Mouse (Mus musculus) myocyte (in vitro differentiated cells): ENCODE data around the gene Ccdc181. TPM values are rescaled to one million over a fixed set of nuclear protein-coding genes. Genes with fewer than 3 reads are reported as not detected.

Experiments
- H3K27me3 ChIP-seq: one replicate; pipeline ENCODE4 v1.6.1; 2011; ENCODE audit not compliant: control insufficient read depth, insufficient read depth, insufficient read length
- H3K36me3 ChIP-seq: one replicate; pipeline ENCODE4 v1.6.1; 2011; ENCODE audit not compliant: control insufficient read depth, insufficient read depth
- H3K4me2 ChIP-seq: one replicate; pipeline ENCODE4 v1.6.1; 2011; ENCODE audit warnings: low read depth, control low read depth
- H3K4me3 ChIP-seq: one replicate; pipeline ENCODE4 v1.5.1; 2011; ENCODE audit warnings: mild to moderate bottlenecking, control low read depth, moderate library complexity
- H3K79me2 ChIP-seq: one replicate; pipeline ENCODE4 v1.6.1; 2011; ENCODE audit not compliant: control insufficient read depth, insufficient read depth
- H3ac ChIP-seq: one replicate; pipeline ENCODE4 v1.6.1; 2011; ENCODE audit not compliant: control insufficient read depth, insufficient read length
- CEBPB ChIP-seq: IDR thresholded peaks from 2 replicates; pipeline ENCODE4 v1.6.1; 2011; ENCODE audit warnings: mild to moderate bottlenecking, moderate library complexity; ENCODE audit not compliant: poor library complexity, insufficient read depth, severe bottlenecking
- MYOD1 ChIP-seq, 3 experiments: IDR thresholded peaks; one replicate each; pipeline ENCODE4 v1.6.1; 2011; ENCODE audit warnings: control low read depth in 2 of 3, low read depth in 2 of 3, mild to moderate bottlenecking in 2 of 3, moderate library complexity in 1 of 3; ENCODE audit not compliant: insufficient read length in 2 of 3, control insufficient read depth in 1 of 3
- MYOG ChIP-seq, 3 experiments: IDR thresholded peaks; one replicate each; pipeline ENCODE4 v1.6.1; 2011; ENCODE audit warnings: control low read depth in 2 of 3, low read depth in 2 of 3, mild to moderate bottlenecking in 2 of 3; ENCODE audit not compliant: insufficient read length in 2 of 3, control insufficient read depth in 1 of 3, insufficient read depth in 1 of 3
- POLR2A ChIP-seq: IDR thresholded peaks from one replicate; pipeline ENCODE4 v1.6.1; 2011; ENCODE audit warnings: low read depth, mild to moderate bottlenecking, control low read depth, moderate library complexity; ENCODE audit not compliant: insufficient read length
- SRF ChIP-seq: IDR thresholded peaks from one replicate; pipeline ENCODE4 v1.6.1; 2011; ENCODE audit warnings: low read depth; ENCODE audit not compliant: control insufficient read depth, insufficient read length
- TCF12 ChIP-seq: IDR thresholded peaks from one replicate; pipeline ENCODE4 v1.6.1; 2011; ENCODE audit warnings: mild to moderate bottlenecking, control low read depth; ENCODE audit not compliant: poor library complexity, insufficient read depth, severe bottlenecking
- polyA plus RNA-seq: library from polyadenylated mRNA; unstranded; fragments of >200 nt; fragmentation: generic; extraction: Trizol; gene quantifications from one replicate; pipeline ENCODE4 v1.2.1, GENCODE M21; 2012; ENCODE audit warnings: missing spikeins

Gene Ccdc181
- polyA plus RNA-seq, 1 experiment = 4.1 TPM

- H3K27me3 ChIP-seq = no peaks in the 10 kb centered on the region
- H3K4me3 ChIP-seq = no peak overlapping the region
- H3K79me2 ChIP-seq = no peaks in the 10 kb centered on the region
- H3K36me3 ChIP-seq = peaks cover 4% of the 10 kb centered on the region
- H3ac ChIP-seq = no peak overlapping the region
- TF ChIP-seq CEBPB = no peak
- TF ChIP-seq TCF12 = no peak
- TF ChIP-seq MYOD1 (IDR thresholded peaks at IDR 0.05; ENCODE audit: control insufficient read depth in 1 of 3, insufficient read length in 2 of 3, low read depth in 2 of 3) = no peak
- TF ChIP-seq POLR2A = no peak
- no peak for TF ChIP-seq MYOG (IDR thresholded peaks at IDR 0.05; ENCODE audit: control insufficient read depth in 1 of 3, insufficient read depth in 1 of 3, insufficient read length in 2 of 3, low read depth in 2 of 3)
- no peak for TF ChIP-seq SRF
- no peak overlapping the region for H3K4me2 ChIP-seq
Measured at GRCm38 (mm10) chr1:164335846-164336245, 60.5 kb downstream of the Ccdc181 start.

Other genes with a start within 250 kb of the Ccdc181 start
- not detected for gene Sele, start 227.4 kb upstream of the Ccdc181 start, polyA plus RNA-seq
- not detected for gene Sell, start 213.6 kb upstream of the Ccdc181 start, polyA plus RNA-seq
- gene Selp, start 160.3 kb upstream of the Ccdc181 start, polyA plus RNA-seq = 0.14 TPM
- gene F5, start 123.7 kb upstream of the Ccdc181 start, polyA plus RNA-seq = 0.02 TPM
- 6.2 TPM for gene Slc19a2, start 26.5 kb upstream of the Ccdc181 start, polyA plus RNA-seq
- 10.7 TPM for gene Nme7, start 28.5 kb downstream of the Ccdc181 start, polyA plus RNA-seq
- 11.4 TPM for gene Blzf1, start 31.9 kb downstream of the Ccdc181 start, polyA plus RNA-seq
- gene Atp1b1, start 182.8 kb downstream of the Ccdc181 start, polyA plus RNA-seq = 34.7 TPM